Mouse (Mus musculus) liver, postnatal 0 days (tissue): ENCODE measurements around the gene Vrk1. TPM values are rescaled to one million over a fixed set of nuclear protein-coding genes. Genes with fewer than 3 reads are reported as not detected.

Experiments used
- ATAC-seq: fragments of 200-750 bp; cut with Nextera tagmentation; 2 replicates; pipeline ENCODE4 v1.8.0; 2017; ENCODE audit warnings: mild to moderate bottlenecking, moderate library complexity
- DNase-seq: peaks from one replicate; pipeline ENCODE4 v3.0.0-alpha.2; 2016
- H3K27ac ChIP-seq: fragments of 300-500 bp; sonication (generic); 2 replicates; pipeline ENCODE4 v1.5.1; 2014; ENCODE audit warnings: antibody characterized with exemption, moderate library complexity, mild to moderate bottlenecking, low read depth
- H3K27me3 ChIP-seq: fragments of 300-500 bp; sonication (generic); 2 replicates; pipeline ENCODE4 v1.6.1; 2014; ENCODE audit warnings: low read length, control low read depth, mixed read lengths; ENCODE audit not compliant: insufficient read depth
- H3K36me3 ChIP-seq: fragments of 300-500 bp; sonication (generic); replicated peaks from 2 replicates; pipeline ENCODE4 v1.6.1; 2014; ENCODE audit warnings: mild to moderate bottlenecking, control low read depth, low read length, moderate library complexity, mixed read lengths; ENCODE audit not compliant: insufficient read depth
- H3K4me1 ChIP-seq: fragments of 300-500 bp; sonication (generic); 2 replicates; pipeline ENCODE4 v1.6.1; 2014; ENCODE audit warnings: antibody characterized with exemption, mild to moderate bottlenecking, control low read depth; ENCODE audit not compliant: insufficient read depth
- H3K4me2 ChIP-seq: fragments of 300-500 bp; sonication (generic); 2 replicates; pipeline ENCODE4 v1.6.1; 2014; ENCODE audit warnings: low read depth, mild to moderate bottlenecking, low read length, moderate library complexity, mixed read lengths
- H3K4me3 ChIP-seq: fragments of 300-500 bp; sonication (generic); 2 replicates; pipeline ENCODE4 v1.5.1; 2014; ENCODE audit warnings: low read depth, low read length
- H3K9ac ChIP-seq: fragments of 300-500 bp; sonication (generic); replicated peaks from 2 replicates; pipeline ENCODE4 v1.6.1; 2014; ENCODE audit warnings: mild to moderate bottlenecking, moderate library complexity
- H3K9me3 ChIP-seq: fragments of 300-500 bp; sonication (generic); 2 replicates; pipeline ENCODE4 v1.6.1; 2016; ENCODE audit warnings: mild to moderate bottlenecking, control low read depth, low read length, mixed read lengths
- CTCF ChIP-seq: sonication (generic); IDR thresholded peaks from 2 replicates; pipeline ENCODE4 v1.5.1; 2016; ENCODE audit warnings: antibody characterized with exemption, low read depth
- EP300 ChIP-seq: IDR thresholded peaks from 2 replicates; pipeline ENCODE4 v1.6.1; 2016; ENCODE audit warnings: antibody characterized with exemption, low read depth, mild to moderate bottlenecking
- WGBS: fragments of 180-500 bp; shearing (Covaris S2); extraction: QIAGEN DNeasy Blood & Tissue Kit; methylation state at CpG from one replicate; pipeline ENCODE4 v1.1.7; 2014; ENCODE audit not compliant: insufficient replicate concordance; 5-methylcytosine and 5-hydroxymethylcytosine counted together
- polyA plus RNA-seq: library from polyadenylated mRNA; unstranded; fragments of >200 nt; fragmentation: Nextera tagmentation; extraction: Ambion mirVana; gene quantifications from 2 replicates; pipeline ENCODE4 v1.2.1, GENCODE M21; 2015

Vrk1 gene
- polyA plus RNA-seq, 1 experiment from 2014 or later, result 44.8 TPM

DNA sequence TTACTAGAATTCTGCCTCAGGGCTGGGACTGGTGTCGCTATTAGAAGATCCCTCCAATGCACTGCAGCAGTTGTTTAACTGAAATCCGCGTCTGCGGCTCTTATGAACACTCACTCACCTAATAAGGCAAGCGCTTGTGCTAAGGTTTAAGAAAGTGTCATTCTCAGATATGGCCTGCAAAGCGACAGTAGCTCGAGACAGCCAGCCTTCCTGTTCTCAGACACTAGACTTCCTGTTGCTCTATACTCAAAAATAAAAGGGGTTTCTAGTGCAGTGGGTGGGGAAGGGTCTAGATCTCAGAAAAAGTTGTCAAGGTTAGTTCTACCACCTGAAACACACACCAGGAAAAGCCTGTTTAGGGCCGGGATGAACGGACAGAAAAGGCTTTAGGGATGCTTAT is 21.9 kb downstream of the Vrk1 start:
- no peak for DNase-seq
- peak overlapping the region; percentile 70 for H3K27ac ChIP-seq
- no peak overlapping the region; the same call in 1 of the 2 replicates for H3K9ac ChIP-seq

DNA sequence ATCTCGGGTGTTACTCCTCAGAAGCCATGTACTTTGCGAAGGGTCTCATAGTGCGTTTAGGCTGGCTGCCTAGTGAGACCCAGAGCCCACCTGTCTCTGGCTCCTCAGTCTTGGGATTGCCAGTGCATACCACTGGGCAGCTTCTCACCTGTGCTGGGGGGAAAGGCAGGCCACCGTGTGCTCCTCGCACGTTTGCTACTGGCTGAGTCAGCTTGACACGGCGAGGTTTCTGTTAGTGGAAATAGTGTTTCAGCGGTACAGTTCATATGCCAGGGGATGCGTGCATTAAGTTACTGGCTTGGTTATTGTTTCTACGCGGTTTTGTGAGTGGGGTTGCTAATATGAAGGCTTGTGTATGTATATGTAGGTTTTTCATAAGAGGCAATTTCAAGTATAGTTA is 22.3 kb downstream of the Vrk1 start:
- peaks cover 2% of the 10 kb centered on the region; the same call in 1 of the 2 replicates for H3K36me3 ChIP-seq
- no peak overlapping the region; the same call in 1 of the 2 replicates for H3K9ac ChIP-seq
- 83% methylated on average over 12 of the region's 12 CpGs for WGBS
- H3K9me3 ChIP-seq, result no peaks in the 10 kb centered on the region
- peak overlapping the region; percentile 70 for H3K27ac ChIP-seq
- H3K4me3 ChIP-seq, result no peak overlapping the region
- ATAC-seq (no peak), DNase-seq (no peak)
- TF ChIP-seq CTCF (no peak), EP300 (no peak)
- peaks cover 33% of the 10 kb centered on the region; the same call in 1 of the 2 replicates for H3K4me1 ChIP-seq
- no peak overlapping the region for H3K4me2 ChIP-seq
- no peaks in the 10 kb centered on the region for H3K27me3 ChIP-seq

More for the DNA sequence above, 21.9 kb downstream of the Vrk1 start:
- peak overlapping the region; percentile 1; the same call in 1 of the 2 replicates for H3K4me2 ChIP-seq
- H3K4me3 ChIP-seq, result no peak overlapping the region
- no peaks in the 10 kb centered on the region for H3K36me3 ChIP-seq
- peaks cover 34% of the 10 kb centered on the region; the same call in 1 of the 2 replicates for H3K4me1 ChIP-seq
- no peak for TF ChIP-seq CTCF
- TF ChIP-seq EP300, result no peak
- H3K9me3 ChIP-seq, result no peaks in the 10 kb centered on the region
- ATAC-seq, result no peak
- H3K27me3 ChIP-seq, result no peaks in the 10 kb centered on the region
- 47% methylated on average over 9 of the region's 9 CpGs for WGBS

DNA sequence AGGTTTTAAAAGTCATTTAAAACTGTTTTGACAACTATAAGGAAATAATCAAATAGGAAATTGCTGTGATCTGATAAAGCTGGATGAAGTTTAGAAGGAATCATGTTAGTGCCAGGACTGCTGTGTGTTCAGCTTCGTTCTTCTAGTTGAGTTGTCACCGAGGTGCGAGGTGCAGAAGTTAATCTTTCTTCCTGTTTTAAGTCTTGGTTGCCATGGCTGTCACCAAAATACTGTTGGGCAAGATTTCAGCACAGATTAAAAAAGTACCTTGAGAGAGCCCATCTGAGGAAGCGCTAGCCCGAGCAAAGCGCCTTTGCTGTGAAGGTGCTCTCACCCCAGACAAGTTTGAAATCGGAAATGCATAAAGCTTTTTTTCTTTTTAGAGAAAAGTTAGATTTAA is 24.2 kb downstream of the Vrk1 start:
- ATAC-seq, result no peak
- H3K4me2 ChIP-seq, result no peak overlapping the region
- TF ChIP-seq CTCF (no peak), EP300 (0 out of 2 replicates have a peak, but pooled peaks have one; percentile 4)
- no peak overlapping the region for H3K9ac ChIP-seq
- DNase-seq, result no peak
- no peaks in the 10 kb centered on the region for H3K9me3 ChIP-seq
- no peak overlapping the region for H3K27ac ChIP-seq
- H3K27me3 ChIP-seq, result no peaks in the 10 kb centered on the region
- H3K4me1 ChIP-seq, result peaks cover 24% of the 10 kb centered on the region; the same call in 1 of the 2 replicates
- 47% methylated on average over 7 of the region's 7 CpGs for WGBS
- H3K4me3 ChIP-seq, result no peak overlapping the region
- peaks cover 16% of the 10 kb centered on the region for H3K36me3 ChIP-seq

DNA sequence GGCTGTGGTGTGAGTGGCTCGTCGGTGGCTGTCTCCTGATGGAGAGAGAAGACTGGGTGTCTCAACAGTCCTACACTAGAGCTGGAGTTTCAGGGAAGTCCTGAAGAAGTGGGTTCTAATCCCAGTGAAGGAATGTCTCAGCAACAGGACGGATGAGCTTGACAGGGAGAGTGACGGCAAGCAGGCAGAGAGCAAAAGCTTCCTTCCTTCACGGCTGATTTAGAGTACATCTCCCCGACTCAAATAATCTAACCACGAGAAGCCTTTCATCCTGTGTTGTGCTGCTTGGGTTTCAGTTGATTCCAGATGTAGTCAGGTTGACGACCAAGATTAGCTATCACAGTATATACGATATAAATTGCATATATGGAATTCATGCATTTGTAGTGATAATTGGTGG is 24.7 kb downstream of the Vrk1 start:
- no peak overlapping the region for H3K9ac ChIP-seq
- H3K27me3 ChIP-seq, result no peaks in the 10 kb centered on the region
- ATAC-seq, result no peak
- no peaks in the 10 kb centered on the region for H3K9me3 ChIP-seq
- no peak overlapping the region for H3K4me2 ChIP-seq
- no peak for DNase-seq
- H3K4me3 ChIP-seq, result no peak overlapping the region
- peaks cover 19% of the 10 kb centered on the region; the same call in 1 of the 2 replicates for H3K4me1 ChIP-seq
- TF ChIP-seq EP300 (no peak), CTCF (no peak)
- no peak overlapping the region for H3K27ac ChIP-seq
- 61% methylated on average over 9 of the region's 9 CpGs for WGBS
- H3K36me3 ChIP-seq, result peaks cover 17% of the 10 kb centered on the region

DNA sequence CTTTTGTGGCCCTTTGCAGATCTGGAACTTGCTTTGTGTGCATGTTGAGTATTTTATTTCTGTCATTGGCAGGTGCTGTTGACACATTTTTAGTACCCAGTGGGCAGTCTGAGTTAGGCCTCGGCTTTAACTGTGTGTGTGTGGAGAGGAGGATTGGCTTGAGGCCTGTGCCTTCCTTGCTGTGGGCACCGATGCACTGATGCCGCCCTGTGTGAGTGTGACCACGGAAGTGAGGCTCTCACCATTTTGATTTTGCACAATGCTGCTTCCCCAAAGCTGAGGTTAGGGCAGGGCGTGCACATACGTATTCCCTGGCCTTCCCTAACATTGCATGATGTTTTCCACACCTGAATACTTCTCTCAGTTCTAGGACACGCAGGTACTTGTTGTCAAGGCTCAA is 30.2 kb downstream of the Vrk1 start:
- ATAC-seq, result no peak
- H3K27ac ChIP-seq, result 0 out of 2 replicates have a peak overlapping the region, but pooled peaks have one; percentile 18

DNA sequence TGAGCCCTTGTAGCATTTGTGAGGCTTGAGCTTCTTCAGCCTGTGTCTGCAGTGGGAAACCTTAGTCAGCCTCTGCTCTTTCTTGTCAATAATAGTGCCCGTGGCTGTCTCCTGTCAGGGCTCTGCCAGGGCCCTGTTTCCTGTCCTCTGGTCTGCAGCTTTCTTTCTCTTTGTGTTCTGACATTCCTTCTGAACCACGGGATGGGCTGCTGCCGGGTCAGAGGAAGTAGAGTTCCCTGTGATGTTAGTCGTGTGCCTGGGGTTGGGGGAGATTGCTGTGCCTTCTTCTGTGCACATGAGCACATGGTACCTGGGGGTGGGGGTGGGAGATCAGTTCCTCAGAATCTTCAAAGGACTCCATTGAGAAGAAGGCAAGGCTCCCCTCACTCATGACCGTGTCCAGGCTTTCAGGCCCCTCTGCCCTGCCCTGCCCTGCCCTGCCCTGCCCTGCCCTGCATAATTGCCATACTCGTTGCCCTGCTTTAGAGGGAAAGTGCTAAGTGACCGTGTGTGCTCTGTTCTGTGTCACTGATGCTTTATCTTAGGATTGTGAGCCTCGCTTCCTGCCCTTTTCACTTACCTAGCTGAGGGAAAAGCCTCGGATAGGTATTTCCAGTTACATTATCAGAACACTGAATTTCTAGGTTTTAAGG is 36.2 kb downstream of the Vrk1 start:
- Histone ChIP-seq H3K4me1 (no peaks in the 10 kb centered on the region), H3K36me3 (peaks cover 53% of the 10 kb centered on the region), H3K4me3 (no peak overlapping the region), H3K4me2 (no peak overlapping the region), H3K9ac (no peak overlapping the region), H3K9me3 (no peaks in the 10 kb centered on the region), H3K27ac (no peak overlapping the region), H3K27me3 (no peaks in the 10 kb centered on the region)
- no peak for DNase-seq
- WGBS, result 58% methylated on average over 9 of the region's 9 CpGs
- no peak for TF ChIP-seq CTCF
- TF ChIP-seq EP300, result no peak
- ATAC-seq, result no peak

More for the DNA sequence above, 30.2 kb downstream of the Vrk1 start:
- no peak overlapping the region for H3K4me2 ChIP-seq
- no peaks in the 10 kb centered on the region for H3K27me3 ChIP-seq
- H3K9ac ChIP-seq, result no peak overlapping the region
- no peak for TF ChIP-seq CTCF
- no peak for TF ChIP-seq EP300
- 80% methylated on average over 7 of the region's 7 CpGs for WGBS
- H3K36me3 ChIP-seq, result peaks cover 49% of the 10 kb centered on the region
- H3K9me3 ChIP-seq, result no peaks in the 10 kb centered on the region
- no peak overlapping the region for H3K4me3 ChIP-seq
- DNase-seq, result no peak
- H3K4me1 ChIP-seq, result no peaks in the 10 kb centered on the region
